Mouse (Mus musculus): ENCODE measurements at regions not wholly inside any gene's neighbourhood (a gene's known extent, or its start where the extent isn't known, plus 50 kb on each side); places are given as distances from the start of the nearest gene placed in this dataset.

- TF ChIP-seq POLR2A (IDR thresholded peaks at IDR 0.05; ENCODE audit: insufficient read depth, low read depth, low read length) = no peak
- no peak for TF ChIP-seq EP300 (IDR thresholded peaks at IDR 0.05; ENCODE audit: insufficient read depth, low read depth, low read length)
Observed at GRCm38 (mm10) chr2:92667756-92668155, 68.2 kb downstream of the Chst1 start.
